ENCODE assay signal across 8 mouse cellular contexts in the genomic region with DNA sequence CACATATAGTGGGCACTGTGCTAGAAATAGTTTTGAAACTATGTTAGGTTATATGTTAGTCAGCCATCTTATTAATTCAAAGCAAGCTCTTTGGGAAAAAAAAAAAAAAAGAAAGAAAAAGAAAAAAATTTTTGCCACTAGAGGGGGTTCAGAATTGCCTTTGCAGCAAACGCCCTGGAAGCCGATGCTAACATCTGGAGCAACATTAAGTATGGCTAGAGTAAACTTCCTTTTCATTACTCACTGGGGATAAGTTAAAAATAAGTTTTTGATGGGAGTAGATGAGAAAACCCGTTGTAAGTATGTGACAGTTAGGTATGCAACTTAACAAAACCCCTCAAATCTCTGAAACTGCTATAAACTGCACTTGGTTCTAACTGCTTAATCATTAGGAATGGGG. TPM values are rescaled to one million over a fixed set of nuclear protein-coding genes. Genes with fewer than 3 reads are reported as not detected.
DNase-seq lines count a peak whose midpoint lies in the region; ATAC-seq and TF ChIP-seq lines count a peak whose summit lies in the region.

No protein-coding gene starts in this region.

- no peak overlapping the region for H3K4me3 ChIP-seq in hindbrain, embryonic 14.5 days (replicated peaks; ENCODE audit: low read length)
- H3K4me3 ChIP-seq in hindbrain, embryonic 10.5 days: no peak overlapping the region
- H3K4me3 ChIP-seq in embryonic fibroblast, embryonic 13.5 days (ENCODE audit: insufficient read depth, low read length): no peak overlapping the region
- no peak overlapping the region for H3K4me3 ChIP-seq in stomach, postnatal 0 days (ENCODE audit: low read depth, low read length)

- no peak overlapping the region for H3K4me2 ChIP-seq in hindbrain, embryonic 14.5 days (replicated peaks)
- H3K4me2 ChIP-seq in stomach, postnatal 0 days (replicated peaks; ENCODE audit: low read depth): no peak overlapping the region

- TF ChIP-seq CTCF in embryonic fibroblast, embryonic 13.5 days (IDR thresholded peaks at IDR 0.05; ENCODE audit: borderline replicate concordance, insufficient read depth, low read length): no peak
- peak; percentile 76 for TF ChIP-seq CTCF in stomach, postnatal 0 days (IDR thresholded peaks at IDR 0.05; ENCODE audit: low read depth)

- no peaks in the 10 kb centered on the region for H3K36me3 ChIP-seq in hindbrain, embryonic 14.5 days (replicated peaks; ENCODE audit: control insufficient read depth, insufficient read depth)
- H3K36me3 ChIP-seq in hindbrain, embryonic 10.5 days: no peaks in the 10 kb centered on the region
- H3K36me3 ChIP-seq in stomach, postnatal 0 days (ENCODE audit: control insufficient read depth, insufficient read depth, low read length): no peaks in the 10 kb centered on the region

- H3K4me1 ChIP-seq in hindbrain, embryonic 14.5 days (replicated peaks; ENCODE audit: control insufficient read depth, insufficient read depth, low read length): no peaks in the 10 kb centered on the region
- no peaks in the 10 kb centered on the region for H3K4me1 ChIP-seq in hindbrain, embryonic 10.5 days (replicated peaks)
- H3K4me1 ChIP-seq in embryonic fibroblast, embryonic 13.5 days (ENCODE audit: control insufficient read depth, insufficient read depth, low read length): peaks cover 13% of the 10 kb centered on the region
- H3K4me1 ChIP-seq in stomach, postnatal 0 days (replicated peaks; ENCODE audit: control insufficient read depth, insufficient read depth): 0 out of 2 replicates have a peak, but pooled peaks cover 2% of the 10 kb centered on the region

- no peak for TF ChIP-seq EP300 in stomach, postnatal 0 days (optimal IDR thresholded peaks at IDR 0.05)

- ATAC-seq in hindbrain, embryonic 14.5 days (ENCODE audit: low FRiP score): no peak
- no peak for ATAC-seq in stomach, postnatal 0 days (ENCODE audit: low FRiP score, low TSS enrichment)

- no peak overlapping the region for H3K9ac ChIP-seq in hindbrain, embryonic 14.5 days
- no peak overlapping the region for H3K9ac ChIP-seq in stomach, postnatal 0 days (ENCODE audit: low read length)

- H3K9me3 ChIP-seq in hindbrain, embryonic 14.5 days (ENCODE audit: control insufficient read depth, low read length): no peaks in the 10 kb centered on the region
- H3K9me3 ChIP-seq in hindbrain, embryonic 10.5 days: no peaks in the 10 kb centered on the region
- no peaks in the 10 kb centered on the region for H3K9me3 ChIP-seq in stomach, postnatal 0 days (ENCODE audit: control insufficient read depth, low read length)

- WGBS in hindbrain, embryonic 14.5 days: 33% methylated on average over 3 of the region's 3 CpGs
- 36% methylated on average over 3 of the region's 3 CpGs for WGBS in hindbrain, embryonic 10.5 days
- 5% methylated on average over 3 of the region's 3 CpGs for WGBS in stomach, postnatal 0 days

- peak; percentile 70 for DNase-seq in hindbrain, embryonic 14.5 days (ENCODE audit: low spot score)
- DNase-seq in hindbrain, embryonic 10.5 days (ENCODE audit: low spot score): no peak
- DNase-seq in thymus, postnatal 14 days: peak; percentile 18
- DNase-seq in thymus, postnatal 25 days: no peak
- no peak for DNase-seq in stomach, postnatal 0 days (ENCODE audit: low spot score)
- no peak for DNase-seq in left cerebral cortex, postnatal 10 days (ENCODE audit: extremely low spot score in 1 of 2, low spot score in 2 of 2)
- no peak for DNase-seq in left cerebral cortex, postnatal 4 days

- no peak overlapping the region for H3K27ac ChIP-seq in hindbrain, embryonic 14.5 days
- no peak overlapping the region for H3K27ac ChIP-seq in hindbrain, embryonic 10.5 days
- peak overlapping the region; percentile 86 for H3K27ac ChIP-seq in embryonic fibroblast, embryonic 13.5 days (ENCODE audit: insufficient read depth, low read length)
- H3K27ac ChIP-seq in stomach, postnatal 0 days (replicated peaks): 0 out of 2 replicates have a peak overlapping the region, but pooled peaks have one; percentile 65

- no peak for TF ChIP-seq POLR2A in embryonic fibroblast, embryonic 13.5 days (IDR thresholded peaks at IDR 0.05; ENCODE audit: low read depth, low read length)

- H3K27me3 ChIP-seq in hindbrain, embryonic 14.5 days (ENCODE audit: control insufficient read depth, insufficient read depth, low read length): no peaks in the 10 kb centered on the region
- H3K27me3 ChIP-seq in hindbrain, embryonic 10.5 days (ENCODE audit: insufficient read depth, poor library complexity, severe bottlenecking): no peaks in the 10 kb centered on the region
- H3K27me3 ChIP-seq in stomach, postnatal 0 days (ENCODE audit: control insufficient read depth, insufficient read depth, low read length): no peaks in the 10 kb centered on the region

- intact Hi-C loops in left cerebral cortex, postnatal 10 days (cut with DNase I): loop anchor here (5.0 to 10.0 kb wide), 2 partner anchors 497 to 550 kb away; no protein-coding TSS in a partner anchor
- intact Hi-C loops in left cerebral cortex, postnatal 4 days (cut with DNase I): no loop called here

RNA-seq across cellular contexts. Expression of a gene that starts 57.7 kb away (rescaled TPM):
- 64.2 and 64.9 TPM in 2 replicates for polyA plus RNA-seq in hindbrain, embryonic 14.5 days (2014; fragmentation: Nextera tagmentation; extraction: Ambion mirVana)
- polyA plus RNA-seq in hindbrain, embryonic 10.5 days (2016; fragmentation: Nextera tagmentation; extraction: Ambion mirVana): 69.7 and 82.1 TPM in 2 replicates
- 222 and 231 TPM in 2 replicates for polyA plus RNA-seq in embryonic fibroblast, embryonic 13.5 days (2011; ENCODE audit: insufficient read length, low read depth, missing spikeins)
- polyA plus RNA-seq in stomach, postnatal 0 days (2015; fragmentation: Nextera tagmentation; extraction: Ambion mirVana): 81.1 and 83.9 TPM in 2 replicates
- total RNA-seq in left cerebral cortex, postnatal 10 days (2021): 10 to 100 TPM; 24.9 to 30.4 TPM
- total RNA-seq in left cerebral cortex, postnatal 4 days (2021): 10 to 100 TPM; 36.7 to 51.8 TPM

Comparison
In these comparisons a context has a peak if more than half of its experiments do, and no peak if none do; other contexts are left out.
1. DNase-seq: peak in hindbrain, embryonic 14.5 days (single experiment) and thymus, postnatal 14 days (single experiment); none in hindbrain, embryonic 10.5 days (single experiment), thymus, postnatal 25 days (single experiment), stomach, postnatal 0 days (single experiment), left cerebral cortex, postnatal 10 days (0 of 2) and left cerebral cortex, postnatal 4 days (single experiment).
2. H3K27ac ChIP-seq: peak in embryonic fibroblast, embryonic 13.5 days (single experiment) and stomach, postnatal 0 days (single experiment); none in hindbrain, embryonic 14.5 days (single experiment) and hindbrain, embryonic 10.5 days (single experiment).